Mouse (Mus musculus) adrenal gland, postnatal 25 days (tissue): Measurements from ENCODE around the gene Nipal1. TPM values are rescaled to one million over a fixed set of nuclear protein-coding genes. Genes with fewer than 3 reads are reported as not detected.

Experiments used
- DNase-seq: peaks from one replicate; pipeline ENCODE4 v3.0.0; 2021; ENCODE audit warnings: mixed read lengths
- total RNA-seq: library from RNA; stranded (reverse); gene quantifications from 2 replicates; pipeline ENCODE4 v1.2.3, GENCODE M21; 2021

The Nipal1 gene
- total RNA-seq, 1 experiment from 2014 or later, result 0.21 TPM

DNA sequence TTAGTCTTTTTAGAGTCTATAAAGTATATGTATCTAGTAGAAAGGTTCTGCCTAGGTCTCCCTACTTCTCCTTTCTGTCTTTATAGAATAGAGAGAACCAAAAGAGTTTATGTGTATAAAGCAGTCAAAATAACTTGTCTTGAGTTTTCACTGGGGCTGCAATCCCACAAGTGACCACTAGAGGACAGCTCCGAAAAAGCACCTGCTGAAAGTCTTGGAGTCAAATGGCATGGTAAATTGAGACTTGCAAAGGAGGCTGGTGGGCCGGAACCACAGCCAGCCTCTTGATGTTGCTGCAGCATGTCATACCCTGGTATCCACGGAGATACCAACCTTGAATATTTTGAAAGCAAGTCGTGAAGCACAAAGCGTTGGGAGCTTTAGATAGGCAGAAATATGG, 17.7 kb downstream of the Nipal1 start:
- peak; percentile 44 for DNase-seq

DNA sequence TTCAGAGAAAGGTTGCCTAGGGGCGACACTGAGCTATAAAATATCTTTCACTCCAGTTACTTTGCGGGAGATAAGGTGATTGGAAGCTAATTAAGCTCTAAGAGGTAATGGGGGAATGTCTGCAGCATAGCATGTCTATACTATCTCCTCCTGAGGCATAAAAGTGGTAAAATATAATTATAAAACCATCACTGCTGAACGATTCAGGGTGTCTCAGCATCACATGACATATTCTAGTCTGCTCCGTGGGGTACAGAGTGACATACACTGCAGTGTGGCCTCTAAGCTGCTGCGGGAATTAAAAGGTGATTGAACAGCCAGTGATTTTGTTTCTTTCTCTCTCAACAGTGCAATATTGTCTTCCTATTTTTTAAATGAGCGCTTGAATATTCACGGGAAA, 18.8 kb downstream of the Nipal1 start:
- no peak for DNase-seq

DNA sequence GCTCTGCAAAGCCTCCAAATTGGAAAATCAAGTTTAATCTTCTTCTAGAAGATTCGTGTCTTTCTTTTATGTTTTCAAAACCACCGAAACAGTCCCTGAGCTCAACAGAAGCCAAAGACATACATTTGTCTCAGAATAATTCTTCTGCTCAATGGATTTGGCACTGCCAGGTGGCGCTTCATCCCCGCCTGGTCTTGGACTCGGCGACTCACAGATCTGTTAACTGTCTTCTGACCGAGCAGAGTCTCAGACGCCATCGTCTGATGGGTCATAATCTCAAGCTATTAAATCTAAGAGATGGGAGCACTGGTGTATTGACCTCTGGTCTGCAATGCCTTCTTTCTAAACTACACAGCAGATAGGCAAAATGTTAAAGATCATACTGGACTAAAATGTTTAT, 20.8 kb downstream of the Nipal1 start:
- DNase-seq, result no peak

- DNase-seq, result no peak
Measured at GRCm38 (mm10) chr5:72671017-72671699, 23.6 kb downstream of the Nipal1 start.

- no peak for DNase-seq
Measured at GRCm38 (mm10) chr5:72674994-72675542, 27.5 kb downstream of the Nipal1 start.

- DNase-seq, result no peak
Measured at GRCm38 (mm10) chr5:72681451-72681850, 33.9 kb downstream of the Nipal1 start.

DNA sequence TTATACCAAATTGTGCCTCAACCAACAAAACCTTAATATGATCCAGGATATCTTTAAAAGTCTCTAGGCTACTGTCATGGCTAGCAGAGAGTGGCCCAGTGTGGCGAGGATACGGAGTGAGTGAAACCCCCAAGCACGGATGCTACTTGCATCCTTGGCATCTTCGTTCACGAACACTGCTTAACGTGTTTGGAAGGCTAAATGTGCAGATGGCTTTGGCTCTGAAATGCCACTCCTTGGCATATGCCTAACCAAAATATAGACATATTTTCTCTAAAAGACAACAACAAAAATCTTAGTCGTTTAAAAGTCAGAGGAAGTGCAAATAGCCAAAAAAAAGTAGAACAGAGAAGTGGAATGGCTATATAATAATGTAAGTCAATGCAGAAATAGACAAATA, 42.0 kb downstream of the Nipal1 start:
- no peak for DNase-seq

GRCm38 (mm10) chr5:72690516-72690915, 42.9 kb downstream of the Nipal1 start:
- no peak for DNase-seq

- DNase-seq, result no peak
Measured at GRCm38 (mm10) chr5:72694684-72695083, 47.1 kb downstream of the Nipal1 start.

DNA sequence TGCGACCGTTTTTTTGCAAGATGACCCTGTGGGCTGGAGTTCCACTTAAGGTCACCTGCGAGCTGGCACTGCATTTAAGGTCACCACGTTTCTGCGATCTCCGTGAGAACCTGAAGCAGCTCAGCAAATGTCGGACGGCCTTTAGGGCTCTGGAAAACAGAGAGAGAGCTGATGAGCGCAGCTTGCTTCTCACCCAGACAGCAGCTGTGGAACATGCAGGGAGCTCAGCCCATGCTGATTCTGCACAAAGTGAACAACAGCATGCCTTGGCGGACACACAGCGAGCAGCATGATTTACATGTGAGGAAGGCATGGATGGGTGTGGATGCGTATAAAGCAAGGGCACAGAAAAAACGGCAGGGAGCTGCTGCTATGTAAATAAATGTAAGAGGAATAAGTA, 48.9 kb downstream of the Nipal1 start:
- DNase-seq, result no peak

DNA sequence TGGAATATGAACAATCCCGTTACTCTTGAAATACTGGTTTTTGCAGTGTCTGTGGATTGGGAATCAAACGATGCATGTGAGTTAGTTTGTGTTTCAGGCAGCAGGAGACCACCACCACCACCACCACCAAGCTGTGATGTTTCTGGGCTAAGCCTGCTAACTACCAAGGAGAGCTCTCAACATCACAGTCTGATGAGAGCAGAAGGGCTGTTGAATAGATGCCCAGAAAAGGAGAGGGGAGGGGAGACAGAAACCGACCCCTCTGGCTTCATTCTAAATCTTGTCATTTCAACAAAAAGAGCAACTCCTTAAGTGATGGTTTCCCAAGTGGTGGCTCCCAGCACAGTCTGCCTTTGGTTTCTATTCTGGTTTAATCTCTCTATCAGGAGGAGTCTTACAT, 50.7 kb downstream of the Nipal1 start:
- DNase-seq, result no peak

DNA sequence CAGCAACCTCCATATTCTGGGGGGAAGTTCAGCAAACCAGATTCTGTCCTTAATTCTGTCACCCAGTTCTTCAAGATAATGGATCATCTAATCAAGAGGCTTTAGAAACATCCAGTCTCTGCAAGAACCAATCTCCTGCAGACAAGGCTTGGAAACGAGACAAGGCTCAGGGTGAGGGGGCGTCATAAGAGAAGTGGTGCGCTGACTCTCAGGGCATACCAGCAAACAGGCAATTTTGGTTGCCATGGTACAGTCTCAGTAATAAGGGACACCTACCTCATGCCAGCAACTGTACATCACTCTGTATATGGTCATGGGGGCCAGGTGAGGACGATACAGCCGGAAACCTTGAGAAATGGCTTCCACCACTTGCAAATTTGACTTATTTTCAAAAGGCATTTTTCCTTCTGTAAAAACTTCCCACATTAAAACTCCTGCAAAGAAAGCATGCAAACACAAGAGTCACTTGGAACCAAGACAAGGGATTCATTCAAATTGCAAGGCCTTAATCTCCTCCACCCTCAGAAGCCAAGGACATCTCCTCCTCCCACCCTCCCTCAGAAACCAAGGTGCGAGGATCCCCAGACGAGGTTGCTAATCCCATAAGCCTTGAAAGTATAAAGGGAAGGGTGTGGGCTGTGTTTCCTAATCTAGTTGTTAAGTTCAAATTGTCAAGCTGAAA, 51.4 kb downstream of the Nipal1 start:
- no peak for DNase-seq

DNA sequence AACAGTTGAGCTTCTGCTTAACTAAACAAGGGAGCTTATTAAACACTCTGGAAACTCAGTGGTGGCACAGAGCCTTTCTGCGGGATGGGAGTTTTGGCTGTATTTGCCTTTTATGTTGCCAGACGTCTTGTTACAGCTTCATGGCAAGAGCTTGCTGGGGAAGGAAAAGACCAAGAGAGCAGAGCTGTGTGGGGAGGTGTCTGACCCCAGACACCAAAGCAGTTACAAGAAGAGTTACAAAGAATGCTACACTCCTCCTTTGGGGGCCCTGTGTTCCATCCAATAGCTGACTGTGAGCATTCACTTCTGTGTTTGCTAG, 51.9 kb downstream of the Nipal1 start:
- no peak for DNase-seq

GRCm38 (mm10) chr5:72702202-72702601, 54.6 kb downstream of the Nipal1 start:
- DNase-seq, result no peak

- no peak for DNase-seq
Measured at GRCm38 (mm10) chr5:72706095-72706494, 58.5 kb downstream of the Nipal1 start.

GRCm38 (mm10) chr5:72706722-72707121, 59.1 kb downstream of the Nipal1 start:
- DNase-seq, result no peak

- no peak for DNase-seq
Measured at GRCm38 (mm10) chr5:72709451-72709850, 61.9 kb downstream of the Nipal1 start.

- no peak for DNase-seq
Measured at GRCm38 (mm10) chr5:72709976-72710375, 62.4 kb downstream of the Nipal1 start.

GRCm38 (mm10) chr5:72710572-72711278, 63.1 kb downstream of the Nipal1 start:
- DNase-seq, result peak; percentile 56

DNA sequence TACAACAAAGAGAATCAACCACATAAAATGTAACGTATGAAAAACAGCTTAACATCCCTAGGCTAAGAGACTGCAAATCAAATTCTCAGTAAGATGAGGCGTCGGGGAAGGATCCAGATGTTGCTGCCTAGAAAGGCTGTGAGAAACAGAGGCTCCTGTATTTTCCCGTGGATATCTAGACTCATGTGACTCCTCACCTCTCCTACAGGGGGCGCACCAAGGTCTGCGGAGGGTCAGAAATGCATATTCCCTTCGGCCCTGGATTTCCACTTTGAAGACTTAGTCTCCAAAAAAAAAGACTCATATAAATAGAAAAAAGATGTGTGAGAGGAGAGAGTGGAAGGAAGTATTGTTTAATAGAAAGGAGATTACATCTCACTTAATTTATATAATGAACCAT, 73.0 kb downstream of the Nipal1 start:
- no peak for DNase-seq
